Mouse (Mus musculus) bone marrow, adult 2 months (tissue): ENCODE data around the gene Hmox2.

Source experiments
- CTCF ChIP-seq: fragments of 200-500 bp; IDR thresholded peaks from 2 replicates; pipeline ENCODE4 v1.5.1; 2011; ENCODE audit warnings: low read length, control low read depth; ENCODE audit not compliant: control insufficient read depth, insufficient read depth
- POLR2A ChIP-seq: fragments of 200-500 bp; IDR thresholded peaks from 2 replicates; pipeline ENCODE4 v1.6.1; 2011; ENCODE audit warnings: low read depth, mild to moderate bottlenecking, control low read depth, low read length, borderline replicate concordance; ENCODE audit not compliant: control insufficient read depth

GRCm38 (mm10) chr16:4717866-4718265, 8.3 kb upstream of the Hmox2 start:
- no peak for TF ChIP-seq CTCF
- no peak for TF ChIP-seq POLR2A
